Mouse (Mus musculus) limb, embryonic 14.5 days (tissue): Measurements from ENCODE around the gene Sapcd1. TPM values are rescaled to one million over a fixed set of nuclear protein-coding genes. Genes with fewer than 3 reads are reported as not detected.
"Not testable (repeated sequence)": the region's sequence is repeated elsewhere in the genome, so short reads cannot be mapped to it uniquely, and the experiment has no call there.

Source experiments
- ATAC-seq: fragments of 200-750 bp; cut with Nextera tagmentation; 2 replicates; pipeline ENCODE4 v1.8.0; 2017; ENCODE audit warnings: low read depth, moderate number of reproducible peaks, moderate TSS enrichment; ENCODE audit not compliant: low FRiP score
- DNase-seq: peaks from one replicate; pipeline ENCODE4 v3.0.0-alpha.2; 2015; ENCODE audit warnings: low spot score
- H3K27ac ChIP-seq: fragments of 300-500 bp; sonication (generic); replicated peaks from 2 replicates; pipeline ENCODE4 v1.5.1; 2014; ENCODE audit warnings: low read depth, mild to moderate bottlenecking, low read length, moderate library complexity, mixed read lengths
- H3K27me3 ChIP-seq: fragments of 300-500 bp; sonication (generic); 2 replicates; pipeline ENCODE4 v1.6.1; 2014; ENCODE audit warnings: low read length, mixed read lengths; ENCODE audit not compliant: control insufficient read depth, insufficient read depth
- H3K36me3 ChIP-seq: fragments of 300-500 bp; sonication (generic); 2 replicates; pipeline ENCODE4 v1.6.1; 2014; ENCODE audit warnings: mild to moderate bottlenecking, low read length, moderate library complexity, mixed read lengths; ENCODE audit not compliant: control insufficient read depth, insufficient read depth
- H3K4me1 ChIP-seq: fragments of 300-500 bp; sonication (generic); 2 replicates; pipeline ENCODE4 v1.6.1; 2014; ENCODE audit warnings: antibody characterized with exemption, low read length, mixed read lengths; ENCODE audit not compliant: control insufficient read depth, insufficient read depth
- H3K4me2 ChIP-seq: fragments of 300-500 bp; sonication (generic); replicated peaks from 2 replicates; pipeline ENCODE4 v1.6.1; 2014; ENCODE audit warnings: low read depth, mild to moderate bottlenecking, low read length, moderate library complexity; ENCODE audit not compliant: severe bottlenecking
- H3K4me3 ChIP-seq: fragments of 300-500 bp; sonication (generic); replicated peaks from 2 replicates; pipeline ENCODE4 v1.5.1; 2014; ENCODE audit warnings: low read length
- H3K9ac ChIP-seq: fragments of 300-500 bp; sonication (generic); 2 replicates; pipeline ENCODE4 v1.6.1; 2014; ENCODE audit warnings: mild to moderate bottlenecking, low read depth, low read length, moderate library complexity; ENCODE audit not compliant: severe bottlenecking
- H3K9me3 ChIP-seq: fragments of 300-500 bp; sonication (generic); 2 replicates; pipeline ENCODE4 v1.6.1; 2016; ENCODE audit warnings: low read length; ENCODE audit not compliant: control insufficient read depth
- POLR2A ChIP-seq: fragments of 200-500 bp; IDR thresholded peaks from 2 replicates; pipeline ENCODE4 v1.8.0; 2012; ENCODE audit warnings: inconsistent platforms, mild to moderate bottlenecking, moderate library complexity, borderline replicate concordance; ENCODE audit not compliant: insufficient read depth, insufficient read length; ENCODE audit errors: extremely low read depth
- WGBS: fragments of 180-500 bp; shearing (Covaris S2); extraction: QIAGEN DNeasy Blood & Tissue Kit; methylation state at CpG from one replicate; pipeline ENCODE4 v1.1.7; 2014; 5-methylcytosine and 5-hydroxymethylcytosine counted together
- polyA plus RNA-seq, 2 experiments: library from polyadenylated mRNA; depleted of rRNA in 1 of 2; stranded (reverse) in 1 of 2; unstranded in 1 of 2; fragments of >200 nt; fragmentation: Nextera tagmentation in 1 of 2; extraction: Ambion mirVana in 1 of 2; gene quantifications; 2 replicates each; pipeline versions ENCODE4 v1.2.1 to v1.2.3; 2012 to 2014

Gene Sapcd1
- polyA plus RNA-seq, 2 experiments: 12.0 to 13.7 TPM

- no peak for TF ChIP-seq POLR2A
- Histone ChIP-seq H3K4me2 (no peak overlapping the region), H3K27ac (no peak overlapping the region), H3K9me3 (no peaks in the 10 kb centered on the region), H3K9ac (no peak overlapping the region), H3K36me3 (no peaks in the 10 kb centered on the region), H3K4me3 (no peak overlapping the region), H3K27me3 (no peaks in the 10 kb centered on the region), H3K4me1 (no peaks in the 10 kb centered on the region)
- DNase-seq (no peak), ATAC-seq (no peak)
- WGBS: 75% methylated on average over 6 of the region's 6 CpGs
Measured at GRCm38 (mm10) chr17:35034896-35035295, 7.1 kb upstream of the Sapcd1 start.

DNA sequence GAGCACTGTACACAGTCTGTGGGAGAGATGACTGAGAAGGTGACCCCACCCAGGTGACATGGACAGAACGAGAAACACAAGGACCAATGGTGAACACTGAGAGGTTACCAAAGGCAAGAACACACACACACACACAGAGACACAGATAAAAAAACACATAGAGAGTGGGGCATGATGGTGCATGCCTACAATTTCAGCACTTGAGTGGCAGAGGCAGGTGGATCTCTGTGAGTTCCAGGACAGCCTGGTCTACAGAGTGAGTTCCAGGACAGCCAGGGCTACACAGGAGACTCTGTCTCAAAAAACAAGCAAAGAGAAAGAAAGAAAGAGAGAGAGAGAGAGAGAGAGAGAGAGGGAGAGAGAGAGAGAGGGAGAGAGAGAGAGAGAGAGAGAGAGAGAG, 5.9 kb upstream of the Sapcd1 start:
- not testable (repeated sequence) for DNase-seq, ATAC-seq, H3K9me3 ChIP-seq, H3K4me3 ChIP-seq, H3K4me1 ChIP-seq, H3K4me2 ChIP-seq, H3K27me3 ChIP-seq, H3K9ac ChIP-seq, H3K27ac ChIP-seq, H3K36me3 ChIP-seq
- 67% methylated on average over 1 of the region's 1 CpGs for WGBS

GRCm38 (mm10) chr17:35032323-35032870, 4.6 kb upstream of the Sapcd1 start:
- no peak for TF ChIP-seq POLR2A
- no peaks in the 10 kb centered on the region for H3K36me3 ChIP-seq
- ATAC-seq (no peak), DNase-seq (no peak)
- no peak overlapping the region for H3K9ac ChIP-seq
- H3K27ac ChIP-seq: no peak overlapping the region
- WGBS: 64% methylated on average over 8 of the region's 8 CpGs
- 0 out of 2 replicates have a peak, but pooled peaks cover 3% of the 10 kb centered on the region for H3K4me1 ChIP-seq
- no peak overlapping the region for H3K4me3 ChIP-seq
- H3K9me3 ChIP-seq: no peaks in the 10 kb centered on the region
- H3K27me3 ChIP-seq: no peaks in the 10 kb centered on the region
- no peak overlapping the region for H3K4me2 ChIP-seq

DNA sequence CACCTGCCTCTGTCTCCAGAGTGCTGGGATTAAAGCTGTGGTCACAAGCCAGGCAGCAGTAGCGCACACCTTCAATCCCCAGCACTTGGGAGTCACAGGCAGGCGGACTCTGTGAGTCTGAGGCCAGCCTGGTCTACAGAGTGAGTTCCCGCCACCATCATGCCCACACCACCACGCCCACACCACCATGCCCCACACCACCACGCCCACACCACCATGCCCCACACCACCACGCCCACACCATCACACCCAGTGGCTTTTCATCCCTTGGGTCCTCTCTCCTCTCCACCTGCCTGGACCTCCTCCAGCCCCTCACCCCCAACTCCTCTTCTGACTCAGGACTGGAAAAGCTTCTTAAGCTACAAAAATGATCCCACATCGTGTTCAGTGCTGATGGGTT, 4.1 kb upstream of the Sapcd1 start:
- H3K4me3 ChIP-seq: no peak overlapping the region
- H3K9ac ChIP-seq: no peak overlapping the region
- no peak overlapping the region for H3K4me2 ChIP-seq
- DNase-seq: no peak
- no peaks in the 10 kb centered on the region for H3K9me3 ChIP-seq
- WGBS: 91% methylated on average over 7 of the region's 7 CpGs
- no peaks in the 10 kb centered on the region for H3K36me3 ChIP-seq
- no peak for ATAC-seq
- H3K27ac ChIP-seq: no peak overlapping the region
- TF ChIP-seq POLR2A: no peak
- 0 out of 2 replicates have a peak, but pooled peaks cover 7% of the 10 kb centered on the region for H3K4me1 ChIP-seq
- H3K27me3 ChIP-seq: no peaks in the 10 kb centered on the region

GRCm38 (mm10) chr17:35031272-35031671, 3.5 kb upstream of the Sapcd1 start:
- DNase-seq: no peak
- Histone ChIP-seq H3K4me3 (no peak overlapping the region), H3K36me3 (no peaks in the 10 kb centered on the region), H3K27me3 (no peaks in the 10 kb centered on the region), H3K27ac (no peak overlapping the region), H3K4me1 (peaks cover 8% of the 10 kb centered on the region; the same call in 1 of the 2 replicates), H3K9me3 (no peaks in the 10 kb centered on the region), H3K4me2 (no peak overlapping the region), H3K9ac (no peak overlapping the region)
- 87% methylated on average over 11 of the region's 11 CpGs for WGBS
- no peak for ATAC-seq
- TF ChIP-seq POLR2A: no peak
